Mouse (Mus musculus) ovary, postnatal 36 days (tissue): ENCODE results near the gene Gm15155.
"Not testable (repeated sequence)": the region's sequence is repeated elsewhere in the genome, so short reads cannot be mapped to it uniquely, and the experiment has no call there.

Source experiments
- DNase-seq: peaks from one replicate; pipeline ENCODE4 v3.0.0; 2022; ENCODE audit warnings: low spot score, mixed read lengths

Gm15155 gene

GRCm38 (mm10) chrX:155624341-155624841, at the start of gene Gm15155:
Gm15155 (plus strand) TSS chrX:155624741.
- no peak for DNase-seq

- no peak for DNase-seq
Measured at GRCm38 (mm10) chrX:155579791-155580190, 44.8 kb upstream of the Gm15155 start.

GRCm38 (mm10) chrX:155584586-155584985, 40.0 kb upstream of the Gm15155 start:
- DNase-seq: no peak

- no peak for DNase-seq
Measured at GRCm38 (mm10) chrX:155591490-155591889, 33.1 kb upstream of the Gm15155 start.

GRCm38 (mm10) chrX:155592467-155592866, 32.1 kb upstream of the Gm15155 start:
- DNase-seq: no peak

- no peak for DNase-seq
Measured at GRCm38 (mm10) chrX:155594685-155595084, 29.9 kb upstream of the Gm15155 start.

GRCm38 (mm10) chrX:155596390-155596789, 28.2 kb upstream of the Gm15155 start:
- no peak for DNase-seq

GRCm38 (mm10) chrX:155601196-155601595, 23.3 kb upstream of the Gm15155 start:
- DNase-seq: no peak

GRCm38 (mm10) chrX:155622527-155622926, 2.0 kb upstream of the Gm15155 start:
- no peak for DNase-seq

GRCm38 (mm10) chrX:155622961-155623599, 1.5 kb upstream of the Gm15155 start:
- no peak for DNase-seq

- no peak for DNase-seq
Measured at GRCm38 (mm10) chrX:155623701-155624281, 750 bp upstream of the Gm15155 start, which contains the start of gene Ptchd1. Ptchd1 (minus strand) TSS chrX:155623814.

GRCm38 (mm10) chrX:155624895-155625294, 354 bp downstream of the Gm15155 start:
- DNase-seq: no peak

- DNase-seq: no peak
Measured at GRCm38 (mm10) chrX:155625671-155626196, 1.2 kb downstream of the Gm15155 start.

GRCm38 (mm10) chrX:155643975-155644374, 19.4 kb downstream of the Gm15155 start:
- DNase-seq: no peak

- DNase-seq: no peak
Measured at GRCm38 (mm10) chrX:155645975-155646374, 21.4 kb downstream of the Gm15155 start.

- DNase-seq: no peak
Measured at GRCm38 (mm10) chrX:155657971-155658370, 33.4 kb downstream of the Gm15155 start.

- DNase-seq: not testable (repeated sequence)
Measured at GRCm38 (mm10) chrX:155690440-155690839, 65.9 kb downstream of the Gm15155 start.

- DNase-seq: no peak
Measured at GRCm38 (mm10) chrX:155724157-155724556, 99.6 kb downstream of the Gm15155 start.

GRCm38 (mm10) chrX:155728387-155728786, 103.8 kb downstream of the Gm15155 start:
- no peak for DNase-seq

GRCm38 (mm10) chrX:155888118-155888517, 263.6 kb downstream of the Gm15155 start:
- no peak for DNase-seq

- no peak for DNase-seq
Measured at GRCm38 (mm10) chrX:155900040-155900439, 275.5 kb downstream of the Gm15155 start.

GRCm38 (mm10) chrX:155901742-155902141, 277.2 kb downstream of the Gm15155 start:
- DNase-seq: no peak

GRCm38 (mm10) chrX:155903108-155903507, 278.6 kb downstream of the Gm15155 start:
- no peak for DNase-seq
